Mouse (Mus musculus) lung, postnatal 0 days (tissue): ENCODE data around the gene Nin. TPM values are rescaled to one million over a fixed set of nuclear protein-coding genes. Genes with fewer than 3 reads are reported as not detected.
A peak's percentile ranks its signal among the peaks of the same experiment; 100 is the strongest.

Experiments
- ATAC-seq: fragments of 200-750 bp; cut with Nextera tagmentation; 2 replicates; pipeline ENCODE4 v1.8.0; 2017; ENCODE audit warnings: moderate library complexity
- DNase-seq: peaks from one replicate; pipeline ENCODE4 v3.0.0-alpha.2; 2016; ENCODE audit warnings: low spot score
- H3K27ac ChIP-seq: fragments of 300-500 bp; sonication (generic); 2 replicates; pipeline ENCODE4 v1.5.1; 2014; ENCODE audit warnings: antibody characterized with exemption, mild to moderate bottlenecking, low read length, mixed read lengths
- H3K27me3 ChIP-seq: fragments of 300-500 bp; sonication (generic); replicated peaks from 2 replicates; pipeline ENCODE4 v1.6.1; 2014; ENCODE audit warnings: low read length, mixed read lengths; ENCODE audit not compliant: insufficient read depth
- H3K36me3 ChIP-seq: fragments of 300-500 bp; sonication (generic); 2 replicates; pipeline ENCODE4 v1.6.1; 2014; ENCODE audit warnings: low read length, mixed read lengths; ENCODE audit not compliant: insufficient read depth
- H3K4me1 ChIP-seq: fragments of 300-500 bp; sonication (generic); 2 replicates; pipeline ENCODE4 v1.6.1; 2014; ENCODE audit warnings: antibody characterized with exemption, low read depth, low read length, mixed read lengths; ENCODE audit not compliant: insufficient read depth
- H3K4me2 ChIP-seq: fragments of 300-500 bp; sonication (generic); replicated peaks from 2 replicates; pipeline ENCODE4 v1.6.1; 2014; ENCODE audit warnings: low read depth, mild to moderate bottlenecking, low read length, moderate library complexity, mixed read lengths
- H3K4me3 ChIP-seq: fragments of 300-500 bp; sonication (generic); 2 replicates; pipeline ENCODE4 v1.5.1; 2014; ENCODE audit warnings: low read depth, low read length
- H3K9ac ChIP-seq: fragments of 300-500 bp; sonication (generic); replicated peaks from 2 replicates; pipeline ENCODE4 v1.6.1; 2014; ENCODE audit warnings: low read depth, mild to moderate bottlenecking
- H3K9me3 ChIP-seq: fragments of 300-500 bp; sonication (generic); 2 replicates; pipeline ENCODE4 v1.6.1; 2016; ENCODE audit warnings: low read length, mixed read lengths
- CTCF ChIP-seq: IDR thresholded peaks from 2 replicates; pipeline ENCODE4 v1.5.1; 2016; ENCODE audit warnings: antibody characterized with exemption, mild to moderate bottlenecking
- EP300 ChIP-seq: IDR thresholded peaks from 2 replicates; pipeline ENCODE4 v1.6.1; 2016; ENCODE audit warnings: antibody characterized with exemption, mild to moderate bottlenecking, control low read depth
- WGBS: fragments of 180-500 bp; shearing (Covaris S2); extraction: QIAGEN DNeasy Blood & Tissue Kit; methylation state at CpG from one replicate; pipeline ENCODE4 v1.1.7; 2014; 5-methylcytosine and 5-hydroxymethylcytosine counted together
- polyA plus RNA-seq: library from polyadenylated mRNA; unstranded; fragments of >200 nt; fragmentation: Nextera tagmentation; extraction: Ambion mirVana; gene quantifications from 2 replicates; pipeline ENCODE4 v1.2.1, GENCODE M21; 2015

Nin gene
- polyA plus RNA-seq, 1 experiment from 2014 or later = 8.3 TPM

DNA sequence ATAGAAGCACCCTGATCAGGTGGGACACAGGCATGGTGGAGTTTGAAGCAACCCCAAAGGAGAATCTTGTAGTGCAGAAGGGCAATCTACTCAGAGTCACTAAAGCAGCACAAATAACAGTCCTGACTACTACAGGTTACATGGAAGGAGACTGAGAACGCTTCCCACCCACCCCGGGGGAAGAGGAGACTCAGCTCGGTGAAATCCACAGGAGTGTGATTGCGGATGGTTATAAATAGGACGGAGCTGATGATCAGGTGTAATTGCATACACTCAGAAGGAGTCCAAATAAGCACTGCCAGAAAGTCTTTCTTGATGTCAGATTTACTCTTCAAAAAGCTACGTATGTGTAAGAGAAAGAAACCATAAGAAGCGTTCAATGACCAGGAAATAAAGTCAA lies 15.6 kb downstream of the Nin start:
- no peaks in the 10 kb centered on the region for H3K27me3 ChIP-seq
- no peak overlapping the region for H3K4me2 ChIP-seq
- DNase-seq (no peak), ATAC-seq (no peak)
- no peaks in the 10 kb centered on the region for H3K36me3 ChIP-seq
- WGBS = 83% methylated on average over 7 of the region's 7 CpGs
- no peak overlapping the region for H3K4me3 ChIP-seq
- H3K9me3 ChIP-seq = no peaks in the 10 kb centered on the region
- 0 out of 2 replicates have a peak, but pooled peaks cover 5% of the 10 kb centered on the region for H3K4me1 ChIP-seq
- TF ChIP-seq CTCF (no peak), EP300 (no peak)
- no peak overlapping the region for H3K9ac ChIP-seq
- no peak overlapping the region for H3K27ac ChIP-seq

DNA sequence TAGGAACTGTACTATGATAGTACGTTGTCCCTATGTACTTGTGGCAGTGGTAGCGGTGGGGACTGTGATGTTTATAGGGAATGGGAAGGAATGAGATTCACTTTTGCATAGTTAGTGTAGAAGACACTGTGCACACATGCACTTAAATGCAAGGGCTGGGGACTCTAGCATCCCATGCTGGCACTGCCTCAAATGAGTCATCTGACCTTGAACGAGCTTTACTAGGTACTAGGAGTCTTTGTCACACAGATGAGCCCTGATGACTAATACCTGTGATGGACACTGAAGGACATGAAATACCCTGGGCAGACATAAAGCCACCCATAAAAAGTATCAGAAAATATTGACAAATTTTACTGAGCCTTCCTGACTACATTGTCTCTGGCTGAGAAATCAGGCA lies 16.2 kb downstream of the Nin start:
- H3K4me3 ChIP-seq = no peak overlapping the region
- no peak overlapping the region for H3K9ac ChIP-seq
- ATAC-seq (no peak), DNase-seq (no peak)
- H3K4me2 ChIP-seq = no peak overlapping the region
- H3K27ac ChIP-seq = no peak overlapping the region
- 0 out of 2 replicates have a peak, but pooled peaks cover 5% of the 10 kb centered on the region for H3K4me1 ChIP-seq
- no peaks in the 10 kb centered on the region for H3K9me3 ChIP-seq
- H3K27me3 ChIP-seq = no peaks in the 10 kb centered on the region
- WGBS = 72% methylated on average over 3 of the region's 3 CpGs
- TF ChIP-seq CTCF (no peak), EP300 (no peak)
- no peaks in the 10 kb centered on the region for H3K36me3 ChIP-seq

DNA sequence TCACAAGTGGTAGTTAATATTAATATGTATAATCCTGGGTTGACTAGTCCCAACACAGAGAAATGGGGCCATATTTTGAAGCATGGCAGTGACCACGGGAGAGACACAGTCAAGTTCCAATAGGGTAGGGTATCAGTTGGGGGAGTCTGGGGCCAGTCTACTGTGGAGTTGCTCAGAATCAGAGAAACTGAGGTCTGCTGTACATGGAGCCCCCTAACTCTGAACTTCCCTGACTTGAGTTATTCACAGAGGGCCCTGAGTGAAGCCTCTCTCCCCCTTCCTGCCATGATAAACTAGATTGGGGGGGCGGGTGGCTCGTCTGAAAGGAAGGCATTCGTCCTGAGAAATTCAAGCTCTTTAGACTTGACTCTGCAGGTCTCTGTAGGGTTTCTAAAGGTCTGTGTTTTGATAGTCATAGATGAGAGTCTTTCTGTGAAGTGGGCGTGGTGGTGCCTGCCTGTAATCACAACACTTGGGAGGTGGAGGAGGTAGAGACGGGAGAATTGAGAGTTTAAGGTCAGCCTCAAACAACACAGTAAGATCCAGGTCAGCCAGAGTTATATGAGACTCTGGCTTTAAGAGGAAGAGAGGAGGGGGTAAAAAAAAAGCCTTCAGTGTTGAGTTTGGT lies 20.1 kb downstream of the Nin start:
- Histone ChIP-seq H3K4me2 (no peak overlapping the region), H3K4me3 (no peak overlapping the region), H3K27me3 (no peaks in the 10 kb centered on the region), H3K9ac (no peak overlapping the region), H3K9me3 (no peaks in the 10 kb centered on the region), H3K4me1 (no peaks in the 10 kb centered on the region), H3K27ac (no peak overlapping the region), H3K36me3 (no peaks in the 10 kb centered on the region)
- no peak for TF ChIP-seq CTCF
- TF ChIP-seq EP300 = no peak
- DNase-seq (no peak), ATAC-seq (no peak)
- 67% methylated on average over 6 of the region's 6 CpGs for WGBS

DNA sequence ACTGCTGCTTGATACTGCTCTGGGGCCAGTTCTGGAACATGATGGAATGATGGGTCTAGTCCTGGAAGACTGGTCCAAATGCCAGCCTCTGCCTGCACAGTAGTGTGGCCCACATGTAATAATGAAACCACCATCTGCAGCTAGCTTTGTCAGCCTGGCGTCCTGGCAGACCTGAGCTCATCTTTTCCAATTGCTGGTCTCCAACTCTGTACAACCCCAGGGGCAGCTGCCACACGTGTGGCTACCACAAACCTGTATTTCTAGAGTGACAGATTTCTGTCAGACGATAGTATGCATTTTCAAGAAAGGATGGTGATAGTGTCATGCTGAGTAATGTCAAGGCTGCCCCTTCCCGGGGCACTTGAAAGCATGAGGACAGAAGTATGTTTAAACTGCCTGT lies 25.2 kb downstream of the Nin start:
- TF ChIP-seq EP300 = no peak
- TF ChIP-seq CTCF = no peak
- Histone ChIP-seq H3K27me3 (no peaks in the 10 kb centered on the region), H3K4me1 (no peaks in the 10 kb centered on the region), H3K4me3 (no peak overlapping the region), H3K27ac (no peak overlapping the region), H3K36me3 (no peaks in the 10 kb centered on the region), H3K9ac (no peak overlapping the region), H3K9me3 (no peaks in the 10 kb centered on the region), H3K4me2 (no peak overlapping the region)
- DNase-seq = no peak
- WGBS = 73% methylated on average over 4 of the region's 4 CpGs
- ATAC-seq = no peak

DNA sequence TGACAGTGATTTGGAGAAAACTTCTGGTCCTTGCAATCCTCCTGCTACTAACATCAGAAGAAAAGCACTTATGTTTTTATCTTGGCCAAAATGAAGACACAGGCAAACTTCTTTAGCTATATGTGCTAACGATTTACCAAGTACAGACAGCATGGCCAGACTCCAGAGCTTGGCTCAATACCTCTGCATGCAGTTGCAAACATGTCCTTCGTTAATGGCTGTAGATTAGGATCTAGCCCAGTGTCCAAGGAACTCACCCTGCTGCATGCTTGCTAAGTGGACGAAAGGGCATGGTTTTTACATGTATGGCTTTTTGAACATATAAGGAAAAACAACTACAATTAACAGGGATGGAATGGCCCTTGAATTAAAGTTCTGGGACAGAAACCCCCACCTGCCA lies 28.2 kb downstream of the Nin start:
- WGBS = 64% methylated on average over 3 of the region's 3 CpGs
- no peak overlapping the region for H3K4me3 ChIP-seq
- H3K4me1 ChIP-seq = no peaks in the 10 kb centered on the region
- H3K27ac ChIP-seq = no peak overlapping the region
- DNase-seq (no peak), ATAC-seq (no peak)
- no peak overlapping the region for H3K4me2 ChIP-seq
- H3K9me3 ChIP-seq = no peaks in the 10 kb centered on the region
- no peak overlapping the region for H3K9ac ChIP-seq
- no peak for TF ChIP-seq CTCF
- no peak for TF ChIP-seq EP300
- no peaks in the 10 kb centered on the region for H3K36me3 ChIP-seq
- H3K27me3 ChIP-seq = no peaks in the 10 kb centered on the region

DNA sequence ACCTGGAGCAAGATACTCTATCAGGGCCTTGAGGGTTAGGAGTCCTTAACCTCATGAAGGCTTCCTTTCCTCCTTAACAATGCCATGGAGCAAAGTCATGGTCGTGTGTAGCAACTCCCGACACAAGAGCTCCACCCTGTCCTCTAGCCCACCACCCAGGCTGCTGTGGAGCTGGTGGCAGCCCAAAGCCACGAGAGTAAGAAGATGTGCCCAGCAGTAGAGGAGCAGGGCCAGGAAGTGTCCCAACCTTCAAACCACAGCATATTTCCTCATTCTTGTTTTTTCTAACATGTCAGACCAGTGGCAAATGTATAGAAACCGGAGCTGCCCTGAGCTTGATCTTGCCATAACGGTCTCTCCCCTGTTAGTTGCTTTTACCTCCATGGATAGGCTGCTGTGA lies 29.3 kb downstream of the Nin start:
- WGBS = 84% methylated on average over 5 of the region's 5 CpGs
- H3K4me1 ChIP-seq = no peaks in the 10 kb centered on the region
- no peaks in the 10 kb centered on the region for H3K36me3 ChIP-seq
- no peak for ATAC-seq
- H3K27ac ChIP-seq = no peak overlapping the region
- H3K9ac ChIP-seq = no peak overlapping the region
- H3K4me3 ChIP-seq = no peak overlapping the region
- no peak overlapping the region for H3K4me2 ChIP-seq
- peak; percentile 29 for DNase-seq
- TF ChIP-seq EP300 = no peak
- TF ChIP-seq CTCF = no peak
- H3K27me3 ChIP-seq = no peaks in the 10 kb centered on the region
- H3K9me3 ChIP-seq = no peaks in the 10 kb centered on the region

DNA sequence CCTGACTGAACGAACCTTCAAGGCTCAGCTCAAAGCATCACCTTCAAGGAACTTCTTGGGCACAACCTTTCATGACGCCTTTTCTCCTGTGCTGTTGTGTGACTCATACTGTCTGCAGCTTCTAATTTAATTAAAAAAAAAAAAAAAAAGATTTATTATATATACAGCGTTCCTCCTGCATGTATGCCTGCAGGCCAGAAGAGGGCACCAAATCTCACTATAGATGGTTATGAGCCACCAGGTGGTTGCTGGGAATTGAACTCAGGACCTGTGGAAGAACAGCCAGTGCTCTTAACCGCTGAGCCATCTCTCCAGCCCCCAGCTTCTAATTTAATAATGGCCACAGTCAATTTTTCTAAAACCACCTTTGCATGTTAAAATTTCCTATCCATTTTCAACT lies 29.8 kb downstream of the Nin start:
- Histone ChIP-seq H3K9me3 (no peaks in the 10 kb centered on the region), H3K27me3 (no peaks in the 10 kb centered on the region), H3K4me3 (no peak overlapping the region), H3K9ac (no peak overlapping the region), H3K4me2 (no peak overlapping the region), H3K36me3 (no peaks in the 10 kb centered on the region), H3K4me1 (no peaks in the 10 kb centered on the region), H3K27ac (no peak overlapping the region)
- DNase-seq (no peak), ATAC-seq (no peak)
- 91% methylated on average over 4 of the region's 4 CpGs for WGBS
- peak; percentile 32 for TF ChIP-seq CTCF
- no peak for TF ChIP-seq EP300
